Mouse (Mus musculus) B cell, adult 67 days (primary cell): ENCODE measurements around the gene Defa21. TPM values are rescaled to one million over a fixed set of nuclear protein-coding genes. Genes with fewer than 3 reads are reported as not detected.

Experiments
- total RNA-seq, 2 experiments: library from RNA; stranded (reverse); gene quantifications; 4 replicates each; pipeline ENCODE4 v1.2.4; 2023

Defa21 gene
- not detected for total RNA-seq

DNA sequence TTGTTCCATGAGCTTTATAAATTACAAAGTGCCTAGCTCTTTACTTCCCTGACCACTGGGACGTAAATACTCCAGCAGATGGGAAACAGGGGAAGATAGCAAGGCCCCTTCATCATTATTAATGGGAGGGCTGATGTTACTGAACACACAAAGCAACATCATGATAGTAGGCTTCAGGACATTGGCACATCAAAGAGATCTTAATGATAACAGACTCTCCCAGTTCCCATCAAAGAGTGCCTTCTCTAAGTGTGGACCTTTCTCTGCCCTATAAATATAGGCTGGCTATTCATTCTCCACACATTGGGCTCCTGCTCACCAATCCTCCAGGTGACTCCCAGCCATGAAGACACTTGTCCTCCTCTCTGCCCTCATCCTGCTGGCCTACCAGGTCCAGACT, at the start of gene Defa21:
Defa21 (plus strand) TSS at position 301 of the 400 bp plus-strand sequence.

DNA sequence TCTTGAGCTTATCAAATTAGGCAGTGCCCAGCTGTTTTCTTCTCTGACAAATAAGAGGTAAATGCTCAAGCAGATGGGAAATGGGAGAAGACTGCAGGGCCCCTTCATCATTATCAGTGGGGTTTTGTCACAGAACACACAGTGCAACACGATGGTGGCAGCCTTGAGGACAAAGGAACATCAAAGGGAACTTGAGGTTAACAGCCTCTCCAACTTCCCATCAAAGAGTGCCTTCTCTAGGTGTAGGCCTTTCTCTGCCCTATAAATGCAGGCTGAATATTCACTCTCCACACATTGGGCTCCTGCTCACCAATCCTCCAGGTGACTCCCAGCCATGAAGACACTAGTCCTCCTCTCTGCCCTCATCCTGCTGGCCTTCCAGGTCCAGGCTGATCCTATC, 29.4 kb downstream of the Defa21 start, which contains the start of gene Defa23:
Defa23 (plus strand) TSS at position 301 of the 400 bp plus-strand sequence.

DNA sequence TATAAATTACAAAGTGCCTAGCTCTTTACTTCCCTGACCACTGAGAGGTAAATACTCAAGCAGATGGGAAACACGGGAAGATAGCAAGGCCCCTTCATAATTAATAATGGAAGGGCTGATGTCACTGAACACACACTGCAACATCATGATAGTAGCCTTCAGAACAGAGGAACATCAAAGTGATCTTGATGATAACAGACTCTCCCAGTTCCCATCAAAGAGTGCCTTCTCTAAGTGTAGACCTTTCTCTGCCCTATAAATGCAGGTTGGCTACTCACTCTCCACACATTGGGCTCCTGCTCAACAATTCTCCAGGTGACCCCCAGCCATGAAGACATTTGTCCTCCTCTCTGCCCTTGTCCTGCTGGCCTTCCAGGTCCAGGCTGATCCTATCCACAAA, 39.4 kb downstream of the Defa21 start, which contains the start of gene Defa35:
Defa35 (plus strand) TSS at position 301 of the 400 bp plus-strand sequence.

Other genes with a start within 250 kb of the Defa21 start
- gene Defb33, start 132.9 kb upstream of the Defa21 start, total RNA-seq: not detected
- not detected for gene Gm15056, start 122.9 kb upstream of the Defa21 start, total RNA-seq
- not detected for gene Gm6040, start 103.5 kb upstream of the Defa21 start, total RNA-seq
- gene AY761185, start 80.8 kb upstream of the Defa21 start, total RNA-seq: not detected
- gene Defa23, start 29.5 kb downstream of the Defa21 start, total RNA-seq: not detected
- gene Defa35, start 39.5 kb downstream of the Defa21 start, total RNA-seq: not detected
- not detected for gene Defa25, start 58.9 kb downstream of the Defa21 start, total RNA-seq
- gene Gm14851, start 70.5 kb downstream of the Defa21 start, total RNA-seq: not detected
- gene Defa30, start 109.1 kb downstream of the Defa21 start, total RNA-seq: not detected
- not detected for gene Defa22, start 136.7 kb downstream of the Defa21 start, total RNA-seq
- gene Defa31, start 166.1 kb downstream of the Defa21 start, total RNA-seq: not detected
- gene Gm15293, start 176.0 kb downstream of the Defa21 start, total RNA-seq: not detected
- gene Gm15292, start 224.2 kb downstream of the Defa21 start, total RNA-seq: not detected